Mouse (Mus musculus) layer of hippocampus, postnatal 14 days (tissue): Measurements from ENCODE around the gene Fmn2. TPM values are rescaled to one million over a fixed set of nuclear protein-coding genes. Genes with fewer than 3 reads are reported as not detected.
A peak's percentile ranks its signal among the peaks of the same experiment; 100 is the strongest.

ENCODE experiments used
- DNase-seq, 2 experiments: peaks; one replicate each; pipeline ENCODE4 v3.0.0; 2021 to 2022; ENCODE audit warnings: low spot score in 2 of 2, mixed read lengths in 1 of 2
- long read RNA-seq, 2 experiments: library from polyadenylated mRNA; stranded (forward); transcript quantifications; one replicate each; pipeline ENCODE4 v2.0.0; 2021
- total RNA-seq, 2 experiments: library from RNA; stranded (reverse); gene quantifications; 2 replicates each; pipeline ENCODE4 v1.2.3; 2021

The Fmn2 gene
- 10 to 100 TPM; 51.5 to 55.7 TPM for total RNA-seq
- long read RNA-seq, experiment 1, partial matches to known transcripts: 4 of 8 reads
- long read RNA-seq, experiment 1, other reads (novel, unspliced or antisense): 4 of 8 reads
- long read RNA-seq, experiment 2, partial matches to known transcripts: 6 of 7 reads
- long read RNA-seq, experiment 2, other reads (novel, unspliced or antisense): 1 of 7 reads

GRCm38 (mm10) chr1:174501661-174502030 lies at the start of gene Fmn2:
Fmn2 (plus strand) TSS chr1:174501825.
- peak; percentile 86 to 88 for DNase-seq

GRCm38 (mm10) chr1:174455100-174455499 lies 46.5 kb upstream of the Fmn2 start:
- DNase-seq: no peak

GRCm38 (mm10) chr1:174465385-174465784 lies 36.2 kb upstream of the Fmn2 start:
- DNase-seq: no peak

GRCm38 (mm10) chr1:174466240-174466639 lies 35.4 kb upstream of the Fmn2 start:
- peak in 1 of 2 experiments; percentile 26 for DNase-seq

GRCm38 (mm10) chr1:174469736-174470135 lies 31.9 kb upstream of the Fmn2 start:
- peak; percentile 34 to 74 for DNase-seq

- no peak for DNase-seq
Observed at GRCm38 (mm10) chr1:174482567-174482966, 19.1 kb upstream of the Fmn2 start.

- no peak for DNase-seq
Observed at GRCm38 (mm10) chr1:174500064-174500463, 1.6 kb upstream of the Fmn2 start.

GRCm38 (mm10) chr1:174501011-174501410 lies 614 bp upstream of the Fmn2 start:
- no peak for DNase-seq

- peak; percentile 70 to 75 for DNase-seq
Observed at GRCm38 (mm10) chr1:174502031-174502845, 613 bp downstream of the Fmn2 start.

- peak; percentile 70 to 71 for DNase-seq
Observed at GRCm38 (mm10) chr1:174502846-174503745, 1.5 kb downstream of the Fmn2 start.

GRCm38 (mm10) chr1:174508571-174509110 lies 7.0 kb downstream of the Fmn2 start:
- no peak for DNase-seq

- DNase-seq: no peak
Observed at GRCm38 (mm10) chr1:174513419-174513818, 11.8 kb downstream of the Fmn2 start.

- DNase-seq: peak in 1 of 2 experiments; percentile 82
Observed at GRCm38 (mm10) chr1:174521976-174522770, 20.5 kb downstream of the Fmn2 start.

GRCm38 (mm10) chr1:174522809-174523511 lies 21.3 kb downstream of the Fmn2 start:
- DNase-seq: no peak

- DNase-seq: no peak
Observed at GRCm38 (mm10) chr1:174523512-174523828, 21.8 kb downstream of the Fmn2 start.

- no peak for DNase-seq
Observed at GRCm38 (mm10) chr1:174536742-174537453, 35.3 kb downstream of the Fmn2 start.

- DNase-seq: no peak
Observed at GRCm38 (mm10) chr1:174537491-174537890, 35.9 kb downstream of the Fmn2 start.

GRCm38 (mm10) chr1:174548291-174548690 lies 46.7 kb downstream of the Fmn2 start:
- DNase-seq: no peak

GRCm38 (mm10) chr1:174553272-174554007 lies 51.8 kb downstream of the Fmn2 start:
- DNase-seq: peak; percentile 65 to 76
